Mouse (Mus musculus) T-cell, adult 2 months (primary cell): ENCODE results near the gene Strc.
A peak's percentile ranks its signal among the peaks of the same experiment; 100 is the strongest.

ENCODE experiments used
- DNase-seq: peaks from one replicate; pipeline ENCODE4 v3.0.0; 2022; ENCODE audit warnings: low spot score

Strc gene

DNA sequence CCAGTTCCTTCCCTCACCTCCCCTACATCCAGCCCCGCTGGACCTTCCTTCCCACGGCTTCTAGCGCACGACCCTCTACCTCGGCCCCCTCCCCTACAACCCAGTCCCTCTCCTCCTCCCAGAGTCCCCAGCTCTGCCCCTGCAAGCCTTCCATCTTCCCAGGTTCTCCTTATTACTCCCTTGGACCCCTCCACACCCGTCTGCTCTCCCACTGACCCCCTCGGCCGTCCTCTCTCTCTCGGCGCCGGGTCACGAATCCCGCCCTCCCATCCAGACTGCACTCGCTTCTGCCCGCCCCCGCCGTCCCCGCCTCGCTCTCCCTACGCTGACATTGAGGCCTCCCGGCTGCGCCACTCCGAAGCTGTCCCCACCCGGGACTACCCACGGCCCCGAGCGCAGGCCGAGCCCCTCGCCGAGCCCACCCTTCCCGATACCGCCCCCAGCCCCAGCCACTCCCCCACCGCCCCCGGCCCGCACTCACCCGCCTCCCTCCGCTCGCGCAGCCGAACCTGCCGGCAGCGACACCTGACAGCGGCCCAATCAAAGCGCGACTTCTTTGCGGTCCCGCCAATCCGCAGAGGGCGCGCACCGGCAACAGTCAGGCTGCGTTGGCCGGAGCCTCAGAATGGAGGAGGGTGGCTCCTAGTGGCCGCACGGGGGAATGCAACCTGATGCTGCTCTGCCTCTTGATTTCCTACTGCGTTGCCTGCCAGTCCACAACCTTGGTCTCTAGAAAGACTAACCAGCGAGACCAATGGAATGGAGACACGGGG, 32.0 kb downstream of the Strc start, which contains the start of gene Ppip5k1:
Ppip5k1 (minus strand) TSS at position 577 of the 773 bp plus-strand sequence.
- DNase-seq: peak; percentile 95

DNA sequence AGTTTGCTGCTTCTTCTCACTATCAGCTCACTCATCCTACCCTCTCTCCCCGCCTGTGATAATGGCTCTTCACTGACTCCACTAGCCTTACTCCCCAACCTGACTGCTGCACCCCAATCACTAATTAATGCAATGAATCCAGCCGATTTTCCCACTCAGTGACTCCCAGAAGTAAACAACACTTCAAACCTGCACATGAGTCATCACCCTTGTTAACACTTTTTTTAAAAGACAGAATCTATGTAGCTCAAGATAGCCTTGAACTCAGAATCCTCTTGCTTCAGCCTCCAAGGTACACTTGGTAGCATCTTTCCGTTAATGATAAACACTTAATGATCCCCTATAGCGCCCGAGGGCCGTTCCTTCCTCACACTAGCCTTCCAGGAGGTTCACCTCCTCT, 32.6 kb downstream of the Strc start:
- no peak for DNase-seq

DNA sequence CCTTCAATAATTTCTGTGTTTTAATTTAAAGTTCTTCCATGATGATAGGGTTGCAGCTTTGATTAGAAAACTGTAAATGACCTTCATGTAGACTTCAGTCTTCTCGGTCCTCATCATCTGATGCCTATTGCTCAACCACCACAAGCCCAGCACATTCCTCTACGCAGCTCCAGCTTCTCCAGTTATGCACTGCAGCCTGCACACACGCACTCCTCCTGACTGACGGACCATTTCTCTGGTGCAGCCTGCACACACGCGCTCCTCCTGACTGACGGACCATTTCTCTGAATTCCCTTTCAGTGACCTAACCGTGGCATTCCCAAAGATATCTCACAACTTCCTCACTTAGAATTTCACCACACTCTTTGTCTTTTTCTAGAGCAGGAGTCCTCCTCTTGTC, 33.8 kb downstream of the Strc start:
- DNase-seq: no peak

DNA sequence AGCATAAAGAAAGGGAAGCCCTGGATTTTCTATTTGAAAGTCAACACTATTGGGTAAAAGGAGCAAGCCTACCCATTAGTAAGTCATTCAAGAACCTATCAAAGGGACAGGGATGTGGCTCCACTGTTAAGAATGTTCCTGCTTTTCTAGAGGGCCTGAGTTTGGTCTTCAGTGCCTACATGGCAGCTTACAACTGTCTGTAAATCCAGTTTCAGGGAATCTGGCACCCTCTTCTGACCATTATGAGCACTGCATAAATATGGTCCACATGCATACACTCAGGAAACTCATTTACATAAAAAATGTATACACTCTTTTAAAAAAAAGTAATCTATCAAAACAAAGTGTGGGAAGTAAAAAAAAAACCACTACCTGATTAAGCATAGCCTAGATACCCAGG, 47.9 kb downstream of the Strc start:
- no peak for DNase-seq

DNA sequence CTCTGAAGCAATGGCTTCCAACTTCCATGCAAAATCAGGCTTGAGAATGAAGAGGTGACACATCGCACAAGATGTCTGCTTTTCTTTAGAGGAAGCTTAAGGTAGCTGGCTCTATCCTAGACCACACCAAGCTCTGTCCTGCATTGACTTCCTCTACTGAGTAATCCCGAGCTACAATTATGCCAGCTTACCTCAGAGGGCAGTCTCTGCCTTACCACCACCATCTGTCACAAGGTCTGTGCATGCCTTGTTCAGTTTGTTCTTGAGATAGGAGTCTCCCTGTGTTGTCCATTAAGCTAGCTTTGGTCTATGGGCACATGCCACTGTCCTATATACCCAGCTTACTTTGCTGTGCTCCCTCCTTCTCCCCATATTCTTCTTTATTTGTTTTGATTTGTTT, 57.5 kb downstream of the Strc start:
- no peak for DNase-seq

DNA sequence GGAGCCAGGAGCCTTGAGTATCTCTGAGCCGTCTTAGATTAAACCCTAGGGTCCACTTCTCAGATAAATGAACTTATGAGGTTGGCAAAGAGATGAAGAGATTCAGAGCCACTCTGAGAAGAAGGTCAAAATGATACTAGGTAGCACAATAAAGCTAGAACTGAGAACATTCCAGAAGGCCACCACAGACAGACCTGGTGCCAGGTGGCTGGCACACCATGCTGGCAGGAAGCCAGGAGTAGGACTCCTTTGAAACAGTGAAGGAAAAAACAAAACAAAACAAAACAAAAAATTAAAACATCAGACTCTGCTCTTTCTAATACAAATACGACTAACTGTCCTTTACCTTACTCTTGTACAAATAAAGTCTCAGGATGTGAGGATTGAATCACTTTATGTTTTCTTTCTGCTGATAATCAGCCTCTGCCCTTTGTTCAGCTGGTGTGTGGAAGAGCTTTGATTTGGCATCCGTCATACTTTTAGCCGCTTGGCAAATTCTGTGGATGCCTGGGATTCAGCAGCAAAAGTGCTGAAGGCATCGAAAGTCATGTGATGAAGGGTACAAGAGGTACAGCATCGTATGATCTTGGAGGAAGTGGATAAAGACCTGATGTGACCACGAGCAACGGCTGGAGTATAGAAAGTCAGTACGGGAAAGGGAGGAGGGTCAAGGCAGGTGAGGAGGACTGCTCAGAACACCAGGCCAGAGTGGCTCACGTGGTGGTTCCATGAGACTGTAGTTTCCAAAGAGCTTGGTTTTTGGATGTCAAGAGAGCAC, 63.1 kb downstream of the Strc start:
- DNase-seq: no peak

DNA sequence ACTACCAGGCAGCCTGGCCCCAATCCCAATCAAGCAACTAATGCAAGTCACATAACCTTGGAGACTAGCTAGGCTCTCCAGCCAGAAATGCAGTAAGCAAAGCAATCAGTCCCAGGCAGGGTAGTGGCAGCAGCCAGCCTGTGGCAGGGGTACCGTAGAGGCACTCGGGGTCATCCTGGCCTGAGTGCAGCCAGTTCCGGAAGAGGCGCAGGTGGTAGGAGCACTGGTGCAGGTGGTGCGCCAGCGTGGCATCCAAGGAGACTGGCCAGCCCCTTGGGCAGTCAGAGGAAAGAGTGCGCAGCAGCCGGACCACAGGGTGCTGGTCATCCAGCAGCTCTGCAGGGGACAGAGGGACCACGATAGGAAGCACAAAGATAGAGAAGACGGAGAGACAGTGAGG, 63.9 kb downstream of the Strc start:
- no peak for DNase-seq

DNA sequence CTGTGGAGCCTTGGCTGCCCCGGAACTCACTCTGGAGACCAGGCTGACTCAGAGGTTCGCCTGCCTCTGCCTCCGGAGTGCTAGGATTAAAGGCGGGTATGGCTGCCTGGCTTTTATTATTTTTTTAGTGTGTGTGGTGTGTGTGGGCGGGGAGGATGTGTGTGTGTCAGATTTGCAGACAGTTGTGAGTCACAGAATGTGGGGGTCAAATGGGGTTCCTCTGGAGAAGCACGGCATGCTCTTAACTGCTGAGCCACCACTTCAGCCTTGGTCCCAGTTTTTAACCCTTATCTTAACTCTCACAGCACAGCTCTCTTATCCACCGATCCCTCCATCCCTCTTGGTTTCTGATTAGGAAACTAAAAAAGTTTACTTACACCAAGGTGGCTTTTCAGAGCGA, 70.7 kb downstream of the Strc start:
- DNase-seq: no peak
